Mouse (Mus musculus): Measurements from ENCODE around the gene Srsf3. TPM values are rescaled to one million over a fixed set of nuclear protein-coding genes. Genes with fewer than 3 reads are reported as not detected.
"Not testable (repeated sequence)": the region's sequence is repeated elsewhere in the genome, so short reads cannot be mapped to it uniquely, and the experiment has no call there.

The Srsf3 gene
- polyA plus RNA-seq, 1 experiment from 2014 or later: 411 TPM

DNA sequence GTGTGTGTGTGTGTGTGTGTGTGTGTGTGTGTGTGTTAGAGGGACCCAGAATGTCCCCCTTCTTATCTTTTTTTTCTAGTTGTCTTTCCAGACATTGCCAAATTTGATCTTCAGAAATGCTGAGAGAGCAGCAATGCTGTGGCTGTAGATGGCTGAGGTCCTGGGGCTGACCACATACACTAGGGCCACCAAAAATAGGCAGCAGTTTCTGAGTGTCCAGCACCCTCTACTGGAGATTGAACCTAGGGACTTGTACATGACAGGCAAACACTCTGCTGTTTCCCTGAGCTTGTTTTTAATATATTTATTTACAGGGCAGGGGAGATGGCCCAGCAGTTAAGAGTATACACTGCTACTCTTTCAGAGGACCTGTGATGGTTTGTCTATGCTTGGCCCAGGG, 12.0 kb upstream of the Srsf3 start:
- H3K27ac ChIP-seq (replicated peaks): no peak overlapping the region
- 0 out of 2 replicates have a peak, but pooled peaks cover 8% of the 10 kb centered on the region for H3K4me1 ChIP-seq (replicated peaks)
- H3K4me3 ChIP-seq: no peak overlapping the region
- no peak overlapping the region for H3K4me2 ChIP-seq
- H3K9me3 ChIP-seq: no peaks in the 10 kb centered on the region
- H3K27me3 ChIP-seq: no peaks in the 10 kb centered on the region
- no peak for ATAC-seq (ENCODE audit: low FRiP score, low read depth)
- no peak overlapping the region for H3K9ac ChIP-seq
- no peaks in the 10 kb centered on the region for H3K36me3 ChIP-seq

DNA sequence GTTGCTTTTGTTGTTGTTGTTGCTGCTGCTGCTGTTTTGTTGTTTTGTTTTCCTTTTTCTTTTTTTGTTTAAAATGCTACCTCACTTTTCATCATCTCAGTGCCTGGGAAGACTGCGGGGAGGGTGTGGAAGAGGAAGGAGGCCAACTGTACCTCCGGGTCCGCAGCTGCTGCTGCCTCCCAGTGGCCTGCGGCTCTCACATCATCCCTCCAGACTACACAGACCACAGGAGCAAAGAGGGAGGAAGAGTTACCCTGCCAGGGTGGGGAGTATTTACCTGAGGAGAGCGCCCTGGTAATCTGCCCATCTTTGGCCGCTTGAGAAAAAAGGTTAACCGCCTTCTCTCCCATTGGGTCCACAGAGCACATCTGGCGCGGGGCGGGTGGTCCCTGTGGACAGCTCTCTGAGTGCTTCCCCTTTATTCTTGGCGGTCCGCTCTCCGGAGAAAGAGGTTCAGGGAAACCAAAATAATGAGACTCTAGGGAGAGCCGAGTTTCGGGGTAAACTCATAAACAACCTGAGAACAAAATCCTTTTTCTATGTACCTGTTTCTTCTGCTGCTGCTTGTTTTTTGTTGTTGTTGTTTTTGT, 10.1 kb upstream of the Srsf3 start:
- WGBS: 21% methylated on average over 15 of the region's 15 CpGs
- 0 out of 2 replicates have a peak, but pooled peaks cover 8% of the 10 kb centered on the region for H3K4me1 ChIP-seq (replicated peaks)
- no peaks in the 10 kb centered on the region for H3K36me3 ChIP-seq
- no peak overlapping the region for H3K9ac ChIP-seq
- ATAC-seq (ENCODE audit: low FRiP score, low read depth): no peak
- H3K27ac ChIP-seq (replicated peaks): no peak overlapping the region
- no peaks in the 10 kb centered on the region for H3K27me3 ChIP-seq
- no peak overlapping the region for H3K4me3 ChIP-seq
- H3K9me3 ChIP-seq: no peaks in the 10 kb centered on the region
- H3K4me2 ChIP-seq: peak overlapping the region; percentile 27; the same call in 1 of the 2 replicates

DNA sequence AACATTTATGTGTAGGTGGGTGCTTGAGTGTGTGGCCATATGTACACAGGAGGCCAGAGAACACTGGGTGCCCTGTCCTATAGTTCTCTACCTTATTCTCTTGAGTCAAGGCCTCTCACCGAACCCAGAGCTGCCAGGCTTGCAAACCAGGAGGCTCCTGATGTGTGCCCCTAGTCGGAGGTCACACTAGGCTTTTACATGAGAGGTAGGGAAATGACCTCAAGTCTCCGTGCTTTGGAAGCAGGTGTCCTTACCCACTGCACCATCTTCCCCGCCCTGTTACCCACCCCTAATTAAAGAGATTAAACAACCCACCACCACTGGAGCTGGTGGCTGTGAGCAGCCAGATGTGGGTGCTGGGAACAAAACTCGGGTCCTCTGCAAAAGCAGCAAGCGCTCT, 9.1 kb upstream of the Srsf3 start:
- Histone ChIP-seq H3K4me3 (no peak overlapping the region), H3K36me3 (no peaks in the 10 kb centered on the region), H3K4me1 (replicated peaks) (0 out of 2 replicates have a peak, but pooled peaks cover 8% of the 10 kb centered on the region), H3K27me3 (no peaks in the 10 kb centered on the region), H3K4me2 (no peak overlapping the region), H3K9me3 (no peaks in the 10 kb centered on the region), H3K27ac (replicated peaks) (no peak overlapping the region), H3K9ac (no peak overlapping the region)
- ATAC-seq (ENCODE audit: low FRiP score, low read depth): no peak
- 89% methylated on average over 6 of the region's 6 CpGs for WGBS

DNA sequence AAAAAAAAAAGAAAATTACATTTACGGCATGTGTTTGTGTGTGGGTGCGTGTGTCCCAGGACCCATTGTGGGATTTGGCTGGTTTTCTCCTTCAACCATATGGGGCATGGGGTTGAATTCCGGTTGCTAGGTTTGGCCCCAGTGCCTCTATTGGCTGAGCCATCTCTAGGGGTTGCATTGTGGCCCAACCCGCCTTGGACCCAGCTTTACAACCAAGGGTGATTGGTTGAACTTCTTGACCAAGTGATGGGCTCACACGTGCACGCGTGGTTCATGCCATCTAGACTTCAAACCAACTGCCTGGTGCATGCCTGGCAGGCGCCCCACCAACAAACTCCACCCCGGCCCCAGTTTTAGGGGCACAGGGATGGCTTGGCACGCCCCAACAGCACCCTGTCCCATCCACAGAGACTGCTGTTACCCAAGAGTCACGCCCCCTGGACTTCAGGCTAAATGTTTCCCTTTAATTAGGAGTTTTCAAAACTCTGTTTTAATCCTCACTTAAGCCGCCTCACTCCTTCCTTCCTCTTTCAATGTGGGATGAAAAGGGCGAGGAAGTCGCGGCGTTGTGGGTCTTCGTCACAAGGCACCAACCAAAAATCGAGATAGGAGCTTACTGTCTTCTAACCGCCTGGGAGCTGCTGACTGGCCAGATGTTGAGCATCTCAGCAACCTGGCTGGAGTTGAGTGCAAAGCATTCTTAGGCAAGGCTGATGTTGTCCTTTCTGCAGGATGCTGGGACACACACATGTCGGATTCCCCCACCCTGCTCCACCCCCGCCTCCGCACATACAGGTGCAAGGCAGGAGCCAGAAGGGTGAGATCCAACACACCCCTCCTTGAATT, 8.2 kb upstream of the Srsf3 start:
- no peaks in the 10 kb centered on the region for H3K27me3 ChIP-seq
- H3K36me3 ChIP-seq: no peaks in the 10 kb centered on the region
- no peak overlapping the region for H3K9ac ChIP-seq
- WGBS: 60% methylated on average over 22 of the region's 22 CpGs
- no peak overlapping the region for H3K4me3 ChIP-seq
- H3K27ac ChIP-seq (replicated peaks): no peak overlapping the region
- no peaks in the 10 kb centered on the region for H3K9me3 ChIP-seq
- no peak for ATAC-seq (ENCODE audit: low FRiP score, low read depth)
- no peak overlapping the region for H3K4me2 ChIP-seq
- 0 out of 2 replicates have a peak, but pooled peaks cover 8% of the 10 kb centered on the region for H3K4me1 ChIP-seq (replicated peaks)

DNA sequence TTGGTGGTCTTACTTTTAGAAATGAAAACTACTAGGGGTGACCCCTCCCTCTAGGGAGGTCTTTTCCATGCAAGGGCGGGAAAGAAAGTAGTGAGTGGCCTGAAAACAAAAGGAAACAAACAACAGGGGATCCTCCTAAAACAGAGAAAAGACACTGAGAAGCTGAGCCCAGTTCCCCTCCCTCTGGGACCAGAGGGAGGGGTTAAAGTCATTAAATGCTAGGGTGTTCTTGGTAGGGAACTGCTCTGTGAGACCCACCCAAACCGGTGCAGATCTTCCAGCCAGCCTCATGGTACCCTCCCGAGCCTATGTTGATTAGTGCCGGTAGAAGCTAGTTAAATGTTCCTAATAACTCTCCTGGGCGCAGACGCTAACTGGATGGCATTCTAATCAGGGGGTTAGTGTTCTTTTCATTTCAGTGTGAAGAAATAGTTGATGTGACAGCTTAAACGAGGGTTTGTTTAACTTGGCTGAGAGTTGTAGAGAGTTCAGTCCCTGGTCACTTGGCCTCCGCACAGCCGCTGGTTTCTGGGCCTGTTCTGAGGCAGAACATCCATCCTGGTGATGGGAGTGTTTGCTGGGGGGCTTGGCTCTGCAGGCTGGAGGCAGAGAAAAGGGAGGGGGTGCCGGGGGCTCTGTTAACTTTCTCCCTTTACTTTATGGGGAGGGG, 7.4 kb upstream of the Srsf3 start:
- 23% methylated on average over 10 of the region's 10 CpGs for WGBS
- Histone ChIP-seq H3K4me3 (no peak overlapping the region), H3K4me2 (no peak overlapping the region), H3K9ac (no peak overlapping the region), H3K36me3 (no peaks in the 10 kb centered on the region), H3K9me3 (no peaks in the 10 kb centered on the region), H3K27me3 (no peaks in the 10 kb centered on the region), H3K27ac (replicated peaks) (no peak overlapping the region), H3K4me1 (replicated peaks) (0 out of 2 replicates have a peak, but pooled peaks cover 8% of the 10 kb centered on the region)
- ATAC-seq (ENCODE audit: low FRiP score, low read depth): peak; percentile 19; the same call in 1 of the 2 replicates

DNA sequence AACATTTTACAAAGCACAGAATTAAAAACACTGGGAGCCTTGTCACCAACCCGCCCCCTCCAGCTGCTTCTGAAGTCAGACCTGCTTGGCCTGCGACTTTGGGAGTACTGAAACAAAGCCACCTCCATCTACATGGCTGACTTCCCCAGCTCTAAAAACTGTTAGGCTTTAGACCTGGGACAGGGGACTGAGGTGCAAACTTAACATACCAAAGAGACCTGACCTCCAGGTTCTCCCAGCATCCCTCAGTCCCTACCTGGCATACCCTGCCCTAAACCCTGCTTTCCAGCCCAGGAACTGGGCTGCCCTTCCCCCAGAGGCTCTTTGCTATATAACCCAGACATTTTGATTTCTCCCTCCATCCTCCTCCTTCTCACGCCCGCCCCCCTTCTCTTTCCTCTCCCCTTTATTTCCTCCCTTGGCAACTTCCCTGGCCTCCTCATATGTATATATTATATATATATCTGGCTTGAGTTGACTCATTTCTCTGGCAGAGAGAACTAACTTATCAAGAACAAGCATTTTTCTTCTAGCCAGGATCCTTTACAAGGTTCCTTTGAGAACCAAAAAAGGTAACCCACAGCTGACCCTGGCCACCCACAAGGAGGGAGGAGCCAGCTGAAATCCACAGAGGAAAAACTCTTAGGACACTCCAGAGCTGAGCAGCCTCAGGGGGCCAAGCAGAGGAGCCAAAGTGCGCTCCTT, 5.6 kb upstream of the Srsf3 start:
- peaks cover 14% of the 10 kb centered on the region for H3K4me1 ChIP-seq (replicated peaks)
- no peak overlapping the region for H3K9ac ChIP-seq
- no peaks in the 10 kb centered on the region for H3K9me3 ChIP-seq
- H3K27ac ChIP-seq (replicated peaks): no peak overlapping the region
- no peak for ATAC-seq (ENCODE audit: low FRiP score, low read depth)
- no peaks in the 10 kb centered on the region for H3K27me3 ChIP-seq
- H3K36me3 ChIP-seq: no peaks in the 10 kb centered on the region
- WGBS: 42% methylated on average over 5 of the region's 5 CpGs
- H3K4me3 ChIP-seq: no peak overlapping the region
- H3K4me2 ChIP-seq: no peak overlapping the region

DNA sequence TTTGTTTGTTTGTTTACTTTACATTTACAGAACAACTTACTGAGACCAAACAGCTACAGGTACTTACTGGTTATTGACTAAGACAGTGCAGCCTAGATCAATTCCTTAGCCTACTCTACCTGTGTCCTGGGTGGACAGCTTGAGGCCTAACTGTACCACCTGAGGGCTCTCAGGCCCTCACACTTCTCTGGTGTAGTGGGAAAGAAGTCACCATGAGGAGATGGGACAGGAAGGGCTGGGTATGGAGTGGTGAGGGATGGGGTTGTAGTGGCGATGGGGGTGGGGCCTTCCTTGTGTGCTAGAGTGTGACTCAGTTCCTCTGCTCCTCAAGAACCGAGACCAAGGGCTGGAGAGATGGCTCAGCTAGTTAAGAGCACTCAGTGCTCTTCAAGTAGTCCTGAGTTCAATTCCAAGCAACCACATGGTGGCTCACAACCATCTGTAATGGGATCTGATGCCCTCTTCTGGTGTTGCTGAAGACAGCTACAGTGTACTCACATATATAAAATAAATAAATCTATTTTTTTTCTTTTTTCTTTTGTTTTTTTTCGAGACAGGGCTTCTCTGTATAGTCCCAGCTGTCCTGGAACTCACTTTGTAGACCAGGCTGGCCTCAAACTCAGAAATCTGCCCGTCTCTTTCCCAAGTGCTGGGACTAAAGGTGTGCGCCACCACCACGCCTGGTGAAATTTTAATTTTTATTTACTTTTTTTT, 1.9 kb upstream of the Srsf3 start:
- Histone ChIP-seq H3K4me1 (replicated peaks) (peaks cover 20% of the 10 kb centered on the region), H3K9ac (no peak overlapping the region), H3K4me2 (no peak overlapping the region), H3K36me3 (no peaks in the 10 kb centered on the region), H3K9me3 (no peaks in the 10 kb centered on the region), H3K27me3 (no peaks in the 10 kb centered on the region), H3K27ac (replicated peaks) (no peak overlapping the region), H3K4me3 (no peak overlapping the region)
- 93% methylated on average over 6 of the region's 6 CpGs for WGBS
- ATAC-seq (ENCODE audit: low FRiP score, low read depth): no peak

DNA sequence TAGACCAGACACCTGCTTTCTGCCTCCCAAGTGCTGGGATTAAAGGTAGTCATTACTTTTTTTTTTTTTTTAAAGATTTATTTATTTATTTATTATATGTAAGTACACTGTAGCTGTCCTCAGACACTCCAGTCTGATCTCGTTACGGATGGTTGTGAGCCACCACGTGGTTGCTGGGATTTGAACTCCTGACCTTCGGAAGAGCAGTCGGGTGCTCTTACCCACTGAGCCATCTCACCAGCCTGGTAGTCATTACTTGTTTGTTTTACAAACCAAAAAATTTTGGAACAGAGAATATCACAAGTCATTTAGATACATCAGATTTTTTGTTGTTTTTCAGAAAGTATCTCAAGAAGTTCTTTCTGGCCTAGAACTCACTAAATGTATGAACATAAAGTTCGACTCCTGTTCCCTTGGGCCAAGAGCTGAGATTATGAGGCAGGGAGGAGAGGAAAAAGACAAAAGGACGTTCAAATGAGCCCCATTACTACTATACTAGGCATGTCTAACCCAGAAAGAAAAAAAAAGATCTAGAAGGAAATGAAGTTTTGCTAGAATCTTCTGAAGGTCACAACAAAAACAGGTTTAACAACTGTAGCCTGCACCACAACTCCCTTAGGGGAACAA, 1.2 kb upstream of the Srsf3 start:
- H3K9me3 ChIP-seq; H3K36me3 ChIP-seq; H3K27me3 ChIP-seq; ATAC-seq (ENCODE audit: low FRiP score, low read depth): not testable (repeated sequence)
- peak overlapping the region; percentile 67 for H3K4me3 ChIP-seq
- H3K4me1 ChIP-seq (replicated peaks): peaks cover 26% of the 10 kb centered on the region
- peak overlapping the region; percentile 89 for H3K9ac ChIP-seq
- H3K4me2 ChIP-seq: peak overlapping the region; percentile 84
- H3K27ac ChIP-seq (replicated peaks): peak overlapping the region; percentile 98
- 54% methylated on average over 7 of the region's 7 CpGs for WGBS

DNA sequence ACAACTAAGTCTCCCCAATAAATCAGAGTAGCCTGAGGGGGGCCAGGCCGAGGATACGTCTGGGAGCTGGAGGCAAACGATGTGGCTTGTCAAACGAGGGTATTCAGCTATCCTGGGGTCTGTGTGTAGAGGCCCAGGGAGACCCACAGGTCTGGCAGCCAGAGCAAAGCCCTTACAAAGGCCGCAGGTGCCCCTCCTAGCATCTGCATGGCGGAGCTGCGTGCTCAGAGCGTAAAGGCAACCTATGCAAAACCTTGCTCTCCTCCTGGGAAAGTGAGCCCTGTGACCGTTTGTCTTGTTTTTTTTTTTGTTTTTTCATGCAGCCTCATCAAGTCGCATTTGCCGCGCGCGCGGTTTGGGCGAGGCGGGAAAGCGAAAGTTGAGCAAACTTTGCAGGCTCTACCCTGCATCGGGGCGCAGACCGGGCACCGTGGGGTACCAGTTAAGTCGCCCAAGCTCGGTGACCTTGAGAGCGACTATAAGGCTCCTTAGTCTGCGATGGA, 606 bp upstream of the Srsf3 start:
- no peak for ATAC-seq (ENCODE audit: low FRiP score, low read depth)
- Histone ChIP-seq H3K9me3 (no peaks in the 10 kb centered on the region), H3K27ac (replicated peaks) (peak overlapping the region; percentile 98), H3K4me3 (peak overlapping the region; percentile 67), H3K27me3 (no peaks in the 10 kb centered on the region), H3K4me2 (peak overlapping the region; percentile 84), H3K9ac (peak overlapping the region; percentile 89), H3K36me3 (peaks cover 6% of the 10 kb centered on the region), H3K4me1 (replicated peaks) (peaks cover 32% of the 10 kb centered on the region)
- under 1% methylated on average over 26 of the region's 26 CpGs for WGBS

DNA sequence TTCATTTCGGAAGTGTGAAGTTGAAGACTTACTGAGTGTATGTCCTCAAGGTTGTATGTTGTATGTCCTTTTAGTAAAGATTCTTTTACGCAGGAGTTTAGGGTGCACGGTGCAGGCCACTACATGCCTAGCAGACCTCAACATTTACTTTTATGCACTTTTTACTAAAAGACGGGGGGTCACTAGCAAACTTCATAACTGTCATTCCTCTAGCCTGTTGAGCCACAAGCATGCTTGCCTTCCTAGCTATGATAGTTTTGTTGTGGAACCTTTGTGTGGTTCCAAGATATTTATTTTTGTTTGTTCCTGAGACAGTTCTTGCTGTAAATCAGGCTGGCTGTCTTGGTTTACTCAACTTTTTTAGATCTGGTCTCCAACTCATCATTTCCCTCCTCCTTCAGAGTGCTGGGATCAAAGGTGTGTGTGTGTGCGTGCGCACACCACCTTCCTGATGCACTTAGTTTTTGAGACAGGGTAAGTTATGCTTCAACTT, 1.2 kb downstream of the Srsf3 start:
- Histone ChIP-seq H3K4me2 (peak overlapping the region; percentile 98), H3K27ac (replicated peaks) (peak overlapping the region; percentile 98), H3K9me3 (no peaks in the 10 kb centered on the region), H3K27me3 (no peaks in the 10 kb centered on the region), H3K4me1 (replicated peaks) (peaks cover 47% of the 10 kb centered on the region), H3K9ac (peak overlapping the region; percentile 88), H3K36me3 (peaks cover 22% of the 10 kb centered on the region), H3K4me3 (peak overlapping the region; percentile 67)
- no peak for ATAC-seq (ENCODE audit: low FRiP score, low read depth)
- under 1% methylated on average over 6 of the region's 6 CpGs for WGBS

DNA sequence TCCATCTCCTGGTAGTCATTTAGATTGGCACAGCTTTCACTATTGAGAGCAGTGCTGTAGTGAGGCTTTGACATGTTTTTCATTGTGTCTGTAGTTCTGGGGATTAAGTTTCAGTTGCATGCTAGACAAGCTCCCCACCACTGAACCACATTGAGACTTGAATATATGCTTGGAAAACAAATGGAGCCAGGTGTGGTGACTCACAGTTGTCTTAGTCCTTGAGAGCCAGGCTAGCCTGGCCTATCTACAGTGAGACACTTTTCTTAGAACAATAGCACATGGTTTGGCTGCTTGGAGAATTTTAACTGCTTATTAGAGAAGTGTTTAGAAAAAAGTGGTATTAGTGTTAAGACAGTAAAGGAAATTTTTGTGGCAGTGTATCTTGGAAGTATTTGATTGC, 1.8 kb downstream of the Srsf3 start:
- ATAC-seq (ENCODE audit: low FRiP score, low read depth): no peak
- H3K4me2 ChIP-seq: peak overlapping the region; percentile 98
- no peak overlapping the region for H3K27ac ChIP-seq (replicated peaks)
- H3K4me3 ChIP-seq: peak overlapping the region; percentile 67
- no peaks in the 10 kb centered on the region for H3K9me3 ChIP-seq
- H3K36me3 ChIP-seq: peaks cover 28% of the 10 kb centered on the region
- no peaks in the 10 kb centered on the region for H3K27me3 ChIP-seq
- H3K4me1 ChIP-seq (replicated peaks): peaks cover 48% of the 10 kb centered on the region
- H3K9ac ChIP-seq: peak overlapping the region; percentile 88
